Mouse (Mus musculus) heart, adult 2 months (tissue): ENCODE measurements around the gene Bank1. TPM values are rescaled to one million over a fixed set of nuclear protein-coding genes. Genes with fewer than 3 reads are reported as not detected.
"Not testable (repeated sequence)": the region's sequence is repeated elsewhere in the genome, so short reads cannot be mapped to it uniquely, and the experiment has no call there.

Experiments used
- DNase-seq, 2 experiments: peaks; one replicate each; pipeline ENCODE4 v3.0.0; 2021
- H3K27ac ChIP-seq: fragments of 200-600 bp; 2 replicates; pipeline ENCODE4 v1.8.1; 2022
- H3K27me3 ChIP-seq: fragments of 200-500 bp; 2 replicates; pipeline ENCODE4 v1.6.1; 2012; ENCODE audit warnings: mild to moderate bottlenecking, low read length, inconsistent platforms, mixed read lengths; ENCODE audit not compliant: control insufficient read depth, insufficient read depth
- H3K36me3 ChIP-seq: fragments of 200-500 bp; 2 replicates; pipeline ENCODE4 v1.6.1; 2012; ENCODE audit warnings: low read length, inconsistent platforms; ENCODE audit not compliant: control insufficient read depth, insufficient read depth
- H3K4me1 ChIP-seq: fragments of 200-500 bp; 2 replicates; pipeline ENCODE4 v1.6.1; 2011; ENCODE audit warnings: low read length; ENCODE audit not compliant: control insufficient read depth, insufficient read depth
- H3K4me3 ChIP-seq: fragments of 200-600 bp; 2 replicates; pipeline ENCODE4 v1.8.1; 2022
- H3K79me2 ChIP-seq: fragments of 200-500 bp; replicated peaks from 2 replicates; pipeline ENCODE4 v1.6.1; 2012; ENCODE audit warnings: mild to moderate bottlenecking, inconsistent platforms, low read length, moderate library complexity, mixed read lengths; ENCODE audit not compliant: control insufficient read depth, insufficient read depth
- H3K9ac ChIP-seq: fragments of 200-500 bp; 2 replicates; pipeline ENCODE4 v1.6.1; 2012; ENCODE audit warnings: low read depth, mild to moderate bottlenecking, control low read depth, inconsistent platforms, low read length, mixed read lengths
- CTCF ChIP-seq: fragments of 200-600 bp; IDR thresholded peaks from 2 replicates; pipeline ENCODE4 v1.8.1; 2022; ENCODE audit warnings: antibody characterized with exemption, mild to moderate bottlenecking, moderate library complexity
- EP300 ChIP-seq: fragments of 200-500 bp; IDR thresholded peaks from 2 replicates; pipeline ENCODE4 v1.6.1; 2011; ENCODE audit warnings: low read depth, low read length, control low read depth; ENCODE audit not compliant: insufficient read depth
- POLR2A ChIP-seq: fragments of 200-500 bp; IDR thresholded peaks from 2 replicates; pipeline ENCODE4 v1.6.1; 2011; ENCODE audit warnings: mild to moderate bottlenecking, low read depth, low read length, control low read depth; ENCODE audit not compliant: insufficient read depth
- WGBS: fragments of 180-500 bp; shearing (Covaris S2); methylation state at CpG from one replicate; pipeline ENCODE4 v1.1.7; 2018; 5-methylcytosine and 5-hydroxymethylcytosine counted together
- intact Hi-C: fragments of 180-260 bp; cut with DNase I; formaldehyde crosslinking; loops from one replicate; pipeline ENCODE4 v1.15.1; 2025
- polyA plus RNA-seq: library from polyadenylated mRNA; depleted of rRNA; stranded (reverse); fragments of >200 nt; gene quantifications from 2 replicates; pipeline ENCODE4 v1.2.3, GENCODE M21; 2012
- total RNA-seq, 2 experiments: library from RNA; stranded (reverse); gene quantifications; 2 replicates each; pipeline ENCODE4 v1.2.3; 2021

Bank1 gene
- total and polyA plus RNA-seq, 3 experiments = 0.81 to 1.9 (median 0.86) TPM

DNA sequence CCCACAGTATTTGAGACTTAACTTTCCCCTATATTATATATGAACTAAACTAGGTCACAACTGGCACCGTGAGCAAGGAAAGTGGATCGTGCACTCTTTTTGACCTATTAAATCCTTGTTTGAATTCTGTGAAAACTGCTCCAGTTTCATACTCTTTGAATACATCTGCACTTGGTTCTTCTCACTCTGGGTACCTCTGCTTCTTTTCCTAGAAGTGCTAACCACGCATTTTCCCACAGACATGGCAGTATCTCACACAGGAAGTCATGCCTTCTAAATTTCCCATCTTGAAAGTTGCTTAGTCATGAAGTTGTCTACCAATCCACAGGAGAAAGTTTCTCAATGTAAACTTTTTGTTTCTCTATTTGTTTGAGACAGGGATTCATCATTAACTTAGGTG lies 3.9 kb downstream of the Bank1 start:
- no peaks in the 10 kb centered on the region for H3K4me1 ChIP-seq
- no peak for TF ChIP-seq CTCF
- no peak for TF ChIP-seq POLR2A
- no peak for TF ChIP-seq EP300
- intact Hi-C loops = no loop called here
- H3K36me3 ChIP-seq = no peaks in the 10 kb centered on the region
- WGBS = 86% methylated on average over 3 of the region's 3 CpGs
- no peak for DNase-seq
- H3K27me3 ChIP-seq = no peaks in the 10 kb centered on the region
- no peak overlapping the region for H3K27ac ChIP-seq
- no peak overlapping the region for H3K9ac ChIP-seq
- no peak overlapping the region for H3K4me3 ChIP-seq
- H3K79me2 ChIP-seq = no peaks in the 10 kb centered on the region; the same call in 1 of the 2 replicates

DNA sequence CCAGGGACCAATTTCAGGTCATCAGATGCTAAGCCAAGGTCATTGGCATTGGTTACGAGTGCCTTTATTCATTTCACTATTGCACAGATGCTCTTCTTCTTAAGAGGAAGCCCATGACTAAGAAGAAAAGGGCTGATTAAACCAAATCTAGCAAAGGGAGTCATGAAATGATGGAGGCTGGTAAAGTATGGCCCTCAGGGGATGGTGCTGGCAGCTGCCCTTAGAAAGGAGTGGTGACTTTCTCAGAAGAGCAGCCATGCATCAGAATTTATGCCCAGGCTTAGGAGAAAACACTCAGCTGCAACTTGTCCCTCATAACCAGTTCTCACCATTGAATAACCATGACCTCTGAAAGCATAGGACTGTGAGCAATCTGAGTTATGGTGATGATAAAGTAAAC lies 17.4 kb downstream of the Bank1 start:
- Histone ChIP-seq H3K79me2 (no peaks in the 10 kb centered on the region), H3K27ac (no peak overlapping the region), H3K4me1 (no peaks in the 10 kb centered on the region), H3K9ac (no peak overlapping the region), H3K36me3 (no peaks in the 10 kb centered on the region), H3K27me3 (no peaks in the 10 kb centered on the region), H3K4me3 (no peak overlapping the region)
- 84% methylated on average over 1 of the region's 1 CpGs for WGBS
- intact Hi-C loops = no loop called here
- DNase-seq = no peak
- TF ChIP-seq CTCF = no peak
- no peak for TF ChIP-seq EP300
- no peak for TF ChIP-seq POLR2A

DNA sequence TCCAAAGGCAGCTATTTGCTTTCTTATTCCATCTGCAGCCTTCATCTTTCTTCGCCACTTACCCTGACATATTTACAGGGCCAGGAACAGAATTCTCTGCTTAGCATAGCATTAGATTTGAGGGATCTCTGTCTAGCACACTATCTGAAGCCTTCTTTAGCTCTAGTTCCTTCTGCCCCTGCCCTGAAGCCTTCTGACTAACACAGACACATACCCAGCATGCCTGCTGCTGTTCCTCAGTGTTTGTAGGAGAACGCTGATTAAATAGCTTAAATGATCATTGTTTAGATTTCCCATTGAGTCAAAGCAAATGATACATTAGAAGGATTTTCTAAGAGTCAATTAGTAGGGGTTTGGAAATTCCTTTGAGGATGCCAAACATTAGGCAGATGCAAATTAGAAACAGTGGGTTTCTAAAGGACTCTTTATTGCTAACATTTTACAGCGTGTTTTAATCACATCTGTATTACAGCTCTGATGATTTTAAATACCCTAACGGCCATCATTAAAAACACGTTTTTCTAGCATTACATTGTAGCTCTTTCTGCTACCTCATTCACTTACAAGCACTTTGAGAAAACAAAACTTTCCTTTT lies 19.2 kb downstream of the Bank1 start:
- intact Hi-C loops = no loop called here
- Histone ChIP-seq H3K36me3 (no peaks in the 10 kb centered on the region), H3K79me2 (no peaks in the 10 kb centered on the region), H3K4me1 (no peaks in the 10 kb centered on the region), H3K9ac (no peak overlapping the region), H3K4me3 (no peak overlapping the region), H3K27me3 (no peaks in the 10 kb centered on the region), H3K27ac (no peak overlapping the region)
- TF ChIP-seq POLR2A (no peak), CTCF (no peak), EP300 (no peak)
- 82% methylated on average over 5 of the region's 5 CpGs for WGBS
- no peak for DNase-seq

DNA sequence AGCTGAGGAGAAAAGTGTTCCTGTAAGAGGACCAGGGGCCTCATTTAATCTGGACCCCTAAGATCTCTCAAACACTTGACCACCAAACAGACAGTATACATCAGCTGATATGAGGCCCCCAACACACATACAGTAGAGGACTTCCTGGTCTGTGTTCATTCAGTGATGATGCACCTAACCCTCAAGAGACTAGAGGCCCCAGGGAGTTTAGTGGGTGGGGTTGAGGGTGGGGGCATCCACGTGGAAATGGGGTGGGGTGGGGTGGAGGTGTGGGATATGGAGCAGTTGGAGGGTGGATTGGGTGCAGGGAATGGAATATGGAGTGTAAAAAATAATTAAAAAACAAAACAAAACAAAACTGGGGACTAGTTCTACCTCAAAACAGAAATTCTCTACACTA lies 23.3 kb downstream of the Bank1 start:
- 31% methylated on average over 1 of the region's 1 CpGs for WGBS
- Histone ChIP-seq H3K4me1 (no peaks in the 10 kb centered on the region), H3K27ac (no peak overlapping the region), H3K9ac (no peak overlapping the region), H3K79me2 (no peaks in the 10 kb centered on the region), H3K27me3 (no peaks in the 10 kb centered on the region), H3K36me3 (no peaks in the 10 kb centered on the region), H3K4me3 (no peak overlapping the region)
- TF ChIP-seq CTCF (no peak), EP300 (no peak), POLR2A (no peak)
- intact Hi-C loops = no loop called here
- no peak for DNase-seq

DNA sequence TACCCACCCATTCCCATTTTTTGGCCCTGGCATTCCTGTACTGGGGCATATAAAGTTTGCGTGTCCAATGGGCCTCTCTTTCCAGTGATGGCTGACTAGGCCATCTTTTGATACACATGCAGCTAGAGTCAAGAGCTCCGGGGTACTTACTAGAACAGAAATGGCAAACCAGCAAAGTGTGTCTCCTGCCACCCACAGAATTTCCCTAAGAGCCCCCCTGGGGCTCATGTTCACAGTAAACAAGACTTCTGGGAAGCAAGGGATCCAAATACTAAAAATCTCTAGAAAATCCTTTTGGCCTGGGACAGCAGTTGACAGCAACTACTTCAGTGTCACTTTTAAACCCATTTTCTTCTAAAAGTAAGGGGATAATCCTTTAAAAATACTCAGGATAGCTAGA lies 25.1 kb downstream of the Bank1 start:
- H3K27me3 ChIP-seq, H3K79me2 ChIP-seq, DNase-seq, H3K27ac ChIP-seq, H3K4me1 ChIP-seq, H3K4me3 ChIP-seq, intact Hi-C loops, H3K36me3 ChIP-seq, H3K9ac ChIP-seq: not testable (repeated sequence)
- WGBS = 85% methylated on average over 2 of the region's 2 CpGs

DNA sequence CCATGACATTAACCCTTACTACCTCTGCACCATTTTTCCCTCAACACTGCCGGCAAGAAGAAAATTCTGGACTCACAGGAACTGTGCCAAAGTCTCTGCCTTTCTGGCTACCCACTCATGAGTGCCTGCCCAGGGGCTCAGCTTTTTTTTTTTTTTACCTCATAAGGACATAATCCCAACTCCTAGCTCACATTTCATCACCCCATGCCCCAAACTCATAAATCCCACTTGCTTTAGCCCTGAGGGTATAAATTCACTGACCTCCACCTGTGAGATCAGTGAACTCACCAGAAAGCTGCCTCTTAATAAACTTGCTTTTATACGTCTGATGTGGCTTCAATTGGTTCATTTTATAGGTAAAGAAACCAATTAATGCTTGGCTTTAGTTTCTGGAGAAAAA lies 28.5 kb downstream of the Bank1 start:
- WGBS = 78% methylated on average over 2 of the region's 2 CpGs
- intact Hi-C loops = no loop called here
- TF ChIP-seq EP300 = no peak
- no peak for TF ChIP-seq POLR2A
- TF ChIP-seq CTCF = no peak
- no peak overlapping the region for H3K27ac ChIP-seq
- no peaks in the 10 kb centered on the region for H3K36me3 ChIP-seq
- H3K4me1 ChIP-seq = no peaks in the 10 kb centered on the region
- no peaks in the 10 kb centered on the region for H3K79me2 ChIP-seq
- H3K9ac ChIP-seq = no peak overlapping the region
- DNase-seq = no peak
- no peaks in the 10 kb centered on the region for H3K27me3 ChIP-seq
- H3K4me3 ChIP-seq = no peak overlapping the region
